Mouse (Mus musculus): ENCODE measurements around the gene Dao. TPM values are rescaled to one million over a fixed set of nuclear protein-coding genes. Genes with fewer than 3 reads are reported as not detected.

Dao gene
- total RNA-seq (2023) = not detected in 2 replicates

DNA sequence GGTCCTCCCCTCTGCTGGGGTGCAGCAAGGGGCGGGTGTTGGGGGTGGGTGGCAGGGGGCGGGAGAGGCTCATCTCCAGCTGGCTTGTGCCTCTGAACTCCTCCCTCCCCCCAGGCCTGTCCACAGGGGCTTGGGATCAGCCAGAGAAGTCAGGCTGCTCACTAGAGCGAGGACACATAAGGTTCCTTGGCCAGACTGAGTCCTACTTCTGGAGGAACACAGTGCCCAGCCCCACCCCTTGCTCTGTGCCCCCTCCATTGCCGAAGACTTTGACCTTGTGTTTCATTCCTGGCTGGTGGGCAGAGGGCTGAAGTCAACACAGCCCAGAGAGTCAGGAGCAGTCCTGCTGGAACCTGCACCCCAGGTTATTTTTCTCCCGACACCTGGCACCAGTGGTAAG lies at the start of gene Dao:
Gene Dao (plus strand): TSS at position 162 of the 400 bp plus-strand sequence.

DNA sequence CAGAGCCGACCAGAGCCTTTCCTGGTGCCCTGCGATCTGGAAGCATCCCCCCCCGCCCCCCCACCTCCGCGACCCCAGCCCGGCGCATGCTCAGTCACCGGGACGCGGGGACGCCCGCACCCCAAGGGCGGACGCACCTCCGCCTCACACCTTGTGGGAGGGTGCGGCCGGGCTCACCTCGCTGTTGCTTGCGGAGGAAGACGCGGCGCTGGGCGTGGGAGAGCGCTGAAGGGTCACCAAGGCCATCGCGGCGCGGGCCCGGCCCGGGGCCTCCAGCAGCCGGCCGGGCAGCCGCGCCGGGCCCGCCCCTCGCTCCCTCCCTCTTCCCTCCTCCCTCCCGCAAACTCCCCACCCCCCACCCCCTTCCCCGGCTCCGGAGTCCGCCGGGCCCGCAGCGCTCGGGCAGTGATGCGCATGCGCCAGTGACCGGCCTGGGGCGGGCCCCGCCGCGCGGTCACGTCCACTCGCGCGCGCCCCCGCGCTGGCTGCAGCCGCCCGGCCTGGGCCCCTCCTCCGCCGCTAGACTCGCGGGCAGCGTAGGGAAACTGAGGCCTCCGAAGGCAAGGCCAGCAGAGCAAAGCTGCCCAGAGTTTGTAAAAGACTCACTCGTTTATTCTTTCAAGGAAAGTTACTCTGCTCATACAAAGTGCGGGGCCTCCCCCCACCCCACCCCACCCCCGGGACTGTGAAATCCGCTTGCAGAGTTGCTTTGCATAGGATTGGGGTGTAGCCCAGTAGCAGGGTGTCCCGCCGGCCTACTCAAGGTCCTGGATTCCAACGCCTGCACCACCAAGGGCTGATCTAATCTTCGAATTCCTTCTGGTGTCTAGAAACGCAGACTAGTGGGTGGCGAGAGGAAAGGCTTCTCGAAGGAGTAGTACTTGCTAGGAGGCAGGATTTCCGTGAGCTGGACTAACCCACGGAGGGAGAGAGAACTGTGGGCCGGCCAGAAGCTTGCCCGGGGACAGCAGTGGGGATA lies 9.7 kb upstream of the Dao start, which contains the start of gene Ssh1:
Gene Ssh1 (minus strand): TSS at position 408 of the 979 bp plus-strand sequence.

DNA sequence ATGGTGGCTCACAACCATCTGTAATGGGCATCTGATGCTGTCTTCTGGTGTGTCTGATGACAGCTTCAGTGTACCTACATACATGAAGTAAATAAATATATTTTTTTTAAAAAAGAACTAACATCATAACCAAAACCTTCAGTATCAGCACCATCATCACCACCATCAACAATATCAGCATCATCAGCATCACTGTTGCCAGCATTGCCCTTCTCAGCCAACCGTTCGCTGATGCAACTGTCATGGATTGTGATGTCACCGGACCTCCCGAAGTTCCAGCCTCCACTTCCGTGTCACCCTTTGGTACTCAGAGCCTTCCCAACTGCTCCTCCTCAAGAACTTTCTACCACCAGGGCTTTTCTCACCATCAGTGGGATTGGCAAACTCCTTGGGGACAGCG lies 61.7 kb downstream of the Dao start, which contains the start of gene Usp30:
Gene Usp30 (plus strand): TSS at position 301 of the 400 bp plus-strand sequence.

Other genes starting within 250 kb of the Dao start
- 46.2 and 69.7 TPM in 2 replicates for gene Sart3, start 231.2 kb upstream of the Dao start, total RNA-seq (2023)
- 97.3 and 97.4 TPM in 2 replicates for gene Iscu, start 231.0 kb upstream of the Dao start, total RNA-seq (2023)
- gene Tmem119, start 203.2 kb upstream of the Dao start, total RNA-seq (2023) = 2.3 and 2.7 TPM in 2 replicates
- gene Selplg, start 171.1 kb upstream of the Dao start, total RNA-seq (2023) = 429 and 444 TPM in 2 replicates
- gene Coro1c, start 94.9 kb upstream of the Dao start, total RNA-seq (2023) = 105 and 165 TPM in 2 replicates
- 7.4 and 9.2 TPM in 2 replicates for gene Ssh1, start 9.8 kb upstream of the Dao start, total RNA-seq (2023)
- gene Usp30, start 61.8 kb downstream of the Dao start, total RNA-seq (2023) = 7.0 and 14.4 TPM in 2 replicates
- not detected in 2 replicates for gene Svop, start 87.9 kb downstream of the Dao start, total RNA-seq (2023)
- 2.0 TPM in 1 of 2 replicates, not detected in the other for gene Alkbh2, start 124.5 kb downstream of the Dao start, total RNA-seq (2023)
- 3.7 and 4.6 TPM in 2 replicates for gene Ung, start 126.7 kb downstream of the Dao start, total RNA-seq (2023)
- gene Acacb, start 142.8 kb downstream of the Dao start, total RNA-seq (2023) = 2.4 and 3.6 TPM in 2 replicates

Measured in neutrophil, adult 65 days (primary cell).